Mouse (Mus musculus) CH12.LX (cell line): ENCODE measurements at regions not wholly inside any gene's neighbourhood (a gene's known extent, or its start where the extent isn't known, plus 50 kb on each side); places are given as distances from the start of the nearest gene placed in this dataset.

Experiments
- DNase-seq: peaks from one replicate; pipeline ENCODE4 v3.0.0-alpha.2; 2013; ENCODE audit errors: extremely low read depth
- H3K27ac ChIP-seq: 2 replicates; pipeline ENCODE4 v1.5.1; 2012; ENCODE audit warnings: low read depth, mild to moderate bottlenecking, control low read depth, moderate library complexity; ENCODE audit not compliant: insufficient read depth
- H3K27me3 ChIP-seq: replicated peaks from 2 replicates; pipeline ENCODE3; 2012; ENCODE audit warnings: inconsistent platforms
- H3K36me3 ChIP-seq, 2 experiments: replicated peaks in 1 of 2; 2 replicates each; pipeline versions ENCODE3 to v1.6.1; 2012; ENCODE audit warnings: inconsistent platforms in 1 of 2, low read length in 1 of 2, mild to moderate bottlenecking in 1 of 2, mixed read lengths in 1 of 2, moderate library complexity in 1 of 2; ENCODE audit not compliant: control insufficient read depth in 1 of 2, insufficient read depth in 1 of 2
- H3K4me1 ChIP-seq, 2 experiments: 2 replicates each; pipeline ENCODE4 v1.6.1; 2012; ENCODE audit warnings: inconsistent platforms in 1 of 2, moderate library complexity in 1 of 2; ENCODE audit not compliant: insufficient read depth in 2 of 2, control insufficient read depth in 1 of 2
- H3K4me2 ChIP-seq: 2 replicates; pipeline ENCODE4 v1.6.1; 2012; ENCODE audit warnings: low read depth, mild to moderate bottlenecking, control low read depth; ENCODE audit not compliant: poor library complexity, insufficient read depth, severe bottlenecking
- H3K4me3 ChIP-seq, 3 experiments: fragments of 150-350 bp in 1 of 3; sonication (generic) in 1 of 3; replicated peaks in 1 of 3; 2 replicates each; pipeline versions ENCODE3 to v1.5.1; 2011 to 2012; ENCODE audit warnings: low read depth in 2 of 3, low read length in 2 of 3, mild to moderate bottlenecking in 2 of 3, moderate library complexity in 2 of 3, control low read depth in 1 of 3, improper control_type of control experiment in 1 of 3, inconsistent platforms in 1 of 3, mixed read lengths in 1 of 3; ENCODE audit not compliant: poor library complexity in 1 of 3
- H3K79me2 ChIP-seq: replicated peaks from 2 replicates; pipeline ENCODE4 v1.6.1; 2012; ENCODE audit warnings: mild to moderate bottlenecking, moderate library complexity; ENCODE audit not compliant: control insufficient read depth, poor library complexity, insufficient read depth, severe bottlenecking; ENCODE audit errors: extremely low read depth
- H3K9ac ChIP-seq: 2 replicates; pipeline ENCODE4 v1.6.1; 2012; ENCODE audit warnings: low read depth, mild to moderate bottlenecking, control low read depth, moderate library complexity; ENCODE audit not compliant: insufficient read depth
- H3K9me3 ChIP-seq: replicated peaks from 2 replicates; pipeline ENCODE3; 2012; ENCODE audit warnings: low read length, inconsistent platforms, mixed read lengths
- CHD1 ChIP-seq: IDR thresholded peaks from 2 replicates; pipeline ENCODE4 v1.6.1; 2012; ENCODE audit warnings: low read depth, low read length, improper control_type of control experiment, inconsistent platforms
- CHD2 ChIP-seq: IDR thresholded peaks from 2 replicates; pipeline ENCODE4 v1.6.1; 2011; ENCODE audit warnings: low read length, improper control_type of control experiment
- ELF1 ChIP-seq: IDR thresholded peaks from 2 replicates; pipeline ENCODE4 v1.6.1; 2014; ENCODE audit warnings: low read depth, mild to moderate bottlenecking, inconsistent platforms, low read length, improper control_type of control experiment
- EP300 ChIP-seq: IDR thresholded peaks from 2 replicates; pipeline ENCODE4 v1.6.1; 2011; ENCODE audit warnings: low read length, improper control_type of control experiment
- ETS1 ChIP-seq: conservative IDR thresholded peaks from 2 replicates; pipeline ENCODE4 v1.6.1; 2012; ENCODE audit warnings: low read depth, mild to moderate bottlenecking, inconsistent platforms, low read length, improper control_type of control experiment, moderate library complexity
- GABPA ChIP-seq: IDR thresholded peaks from 2 replicates; pipeline ENCODE4 v1.6.1; 2012; ENCODE audit warnings: low read depth, low read length, improper control_type of control experiment, inconsistent platforms; ENCODE audit not compliant: insufficient replicate concordance
- JUN ChIP-seq: IDR thresholded peaks from 2 replicates; pipeline ENCODE4 v1.6.1; 2011; ENCODE audit warnings: low read depth, mild to moderate bottlenecking, low read length, improper control_type of control experiment, moderate library complexity; ENCODE audit not compliant: insufficient read depth
- JUND ChIP-seq: conservative IDR thresholded peaks from 2 replicates; pipeline ENCODE4 v1.6.1; 2011; ENCODE audit warnings: low read depth, low read length, improper control_type of control experiment
- MAFK ChIP-seq: IDR thresholded peaks from 2 replicates; pipeline ENCODE4 v1.6.1; 2011; ENCODE audit warnings: low read length, improper control_type of control experiment; ENCODE audit not compliant: insufficient replicate concordance
- MAX ChIP-seq: IDR thresholded peaks from 2 replicates; pipeline ENCODE4 v1.6.1; 2011; ENCODE audit warnings: low read length, improper control_type of control experiment
- MAZ ChIP-seq: IDR thresholded peaks from 2 replicates; pipeline ENCODE4 v1.6.1; 2012; ENCODE audit warnings: low read depth, mild to moderate bottlenecking, inconsistent platforms, low read length, improper control_type of control experiment, moderate library complexity
- MYC ChIP-seq: IDR thresholded peaks from 2 replicates; pipeline ENCODE4 v1.6.1; 2011; ENCODE audit warnings: low read depth, mild to moderate bottlenecking, improper control_type of control experiment, low read length
- NELFE ChIP-seq: IDR thresholded peaks from 2 replicates; pipeline ENCODE4 v1.6.1; 2011; ENCODE audit warnings: low read depth, low read length, improper control_type of control experiment
- PAX5 ChIP-seq: IDR thresholded peaks from 2 replicates; pipeline ENCODE4 v1.6.1; 2012; ENCODE audit warnings: low read length, inconsistent platforms, mixed read lengths
- POLR2AphosphoS2 ChIP-seq: IDR thresholded peaks from 2 replicates; pipeline ENCODE4 v1.6.1; 2011; ENCODE audit warnings: low read depth, low read length, improper control_type of control experiment
- RAD21 ChIP-seq: IDR thresholded peaks from 2 replicates; pipeline ENCODE4 v1.6.1; 2011; ENCODE audit warnings: low read depth, mild to moderate bottlenecking, low read length, improper control_type of control experiment, moderate library complexity
- RCOR1 ChIP-seq: conservative IDR thresholded peaks from 2 replicates; pipeline ENCODE4 v1.6.1; 2012; ENCODE audit warnings: low read depth, mild to moderate bottlenecking, inconsistent platforms, low read length, improper control_type of control experiment
- SIN3A ChIP-seq: IDR thresholded peaks from 2 replicates; pipeline ENCODE4 v1.6.1; 2012; ENCODE audit warnings: low read length, improper control_type of control experiment, inconsistent platforms
- SMC3 ChIP-seq: IDR thresholded peaks from 2 replicates; pipeline ENCODE4 v1.6.1; 2011; ENCODE audit warnings: low read depth, low read length, improper control_type of control experiment
- TBP ChIP-seq: conservative IDR thresholded peaks from 2 replicates; pipeline ENCODE4 v1.6.1; 2011; ENCODE audit warnings: low read depth, low read length, improper control_type of control experiment
- TCF12 ChIP-seq: IDR thresholded peaks from 2 replicates; pipeline ENCODE4 v1.6.1; 2014; ENCODE audit warnings: low read depth, mild to moderate bottlenecking, inconsistent platforms, low read length, improper control_type of control experiment
- UBTF ChIP-seq: IDR thresholded peaks from 2 replicates; pipeline ENCODE4 v1.6.1; 2012; ENCODE audit warnings: low read depth, mild to moderate bottlenecking, inconsistent platforms, low read length, improper control_type of control experiment, moderate library complexity
- USF1 ChIP-seq: IDR thresholded peaks from 2 replicates; pipeline ENCODE4 v1.6.1; 2014; ENCODE audit warnings: low read depth, mild to moderate bottlenecking, inconsistent platforms, low read length, improper control_type of control experiment
- USF2 ChIP-seq: conservative IDR thresholded peaks from 2 replicates; pipeline ENCODE4 v1.6.1; 2011; ENCODE audit warnings: low read depth, low read length, improper control_type of control experiment
- ZC3H11A ChIP-seq: IDR thresholded peaks from 2 replicates; pipeline ENCODE4 v1.6.1; 2012; ENCODE audit warnings: low read depth, mild to moderate bottlenecking, inconsistent platforms, low read length, improper control_type of control experiment
- ZKSCAN1 ChIP-seq: IDR thresholded peaks from 2 replicates; pipeline ENCODE4 v1.6.1; 2012; ENCODE audit warnings: low read depth, inconsistent platforms, low read length, improper control_type of control experiment, borderline replicate concordance
- ZMIZ1 ChIP-seq: IDR thresholded peaks from 2 replicates; pipeline ENCODE4 v1.6.1; 2012; ENCODE audit warnings: low read depth, mild to moderate bottlenecking, inconsistent platforms, low read length, improper control_type of control experiment
- ZNF384 ChIP-seq: IDR thresholded peaks from 2 replicates; pipeline ENCODE4 v1.6.1; 2012; ENCODE audit warnings: low read depth, low read length, improper control_type of control experiment, inconsistent platforms
- dilution Hi-C: fragments of 300-500 bp; cut with MboI; formaldehyde crosslinking; loops from 2 replicates; pipeline ENCODE4 v1.14.3; 2020; ENCODE audit warnings: low sequenced_read_pairs; ENCODE audit not compliant: extremely low pct_unique_long_range_greater_than_20kb, extremely low pct_ligation_motif_present
- in situ Hi-C: fragments of 300-500 bp; cut with MboI; formaldehyde crosslinking; loops from 3 replicates; pipeline ENCODE4 v1.14.3; 2019; ENCODE audit warnings: low sequenced_read_pairs, low pct_ligation_motif_present, low pct_unique_long_range_greater_than_20kb, mixed read lengths

DNA sequence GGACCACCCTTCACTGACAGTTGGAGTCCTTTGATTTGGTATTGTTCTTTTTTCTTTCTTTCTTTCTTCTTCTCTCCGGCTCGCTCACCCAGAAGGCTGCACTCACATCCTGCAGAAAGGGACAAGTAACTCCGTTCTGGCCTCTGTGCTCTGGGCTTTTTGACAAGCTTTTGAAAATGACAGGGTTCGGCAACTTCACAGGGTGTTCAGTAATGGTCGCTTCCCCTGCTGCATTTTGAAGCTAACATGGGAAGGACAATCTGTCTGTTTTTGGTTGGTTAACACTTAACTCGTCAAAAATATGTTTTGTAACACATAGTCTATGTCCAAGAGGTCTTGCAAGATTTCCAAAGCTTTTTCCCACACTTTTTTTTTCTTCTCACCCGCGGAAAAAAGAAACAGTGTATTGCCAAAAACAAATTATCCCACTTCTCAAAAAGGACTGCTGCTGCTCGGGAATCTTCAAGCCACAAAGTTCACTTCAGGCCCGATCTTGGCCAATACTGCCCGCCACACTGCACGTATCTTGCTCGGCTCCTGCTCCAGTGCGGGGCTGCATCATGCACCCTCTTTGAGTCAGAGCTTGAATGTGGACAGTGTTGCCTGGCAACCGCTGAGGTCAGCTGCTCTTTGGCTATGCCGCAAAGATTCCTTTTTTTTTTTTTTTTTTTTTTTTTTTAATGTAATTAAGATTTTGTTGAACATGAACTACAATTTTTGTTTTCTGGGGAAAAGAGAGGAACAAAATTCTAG is 209.4 kb upstream of the Inhba start:
- Histone ChIP-seq H3K9me3 (no peaks in the 10 kb centered on the region), H3K4me1 (no peaks in the 10 kb centered on the region), H3K36me3 (no peaks in the 10 kb centered on the region), H3K4me2 (no peak overlapping the region), H3K27ac (no peak overlapping the region), H3K27me3 (no peaks in the 10 kb centered on the region), H3K79me2 (no peaks in the 10 kb centered on the region), H3K4me3 (no peak overlapping the region), H3K9ac (no peak overlapping the region)
- in situ Hi-C loops (no loop called here), dilution Hi-C loops (no loop called here)
- DNase-seq: no peak
- no peak for TF ChIP-seq SIN3A
- no peak for TF ChIP-seq UBTF
- TF ChIP-seq RAD21: no peak
- no peak for TF ChIP-seq USF1
- no peak for TF ChIP-seq RCOR1
- no peak for TF ChIP-seq JUN
- no peak for TF ChIP-seq ZNF384
- TF ChIP-seq MAZ: no peak
- no peak for TF ChIP-seq EP300
- no peak for TF ChIP-seq TCF12
- no peak for TF ChIP-seq NELFE
- no peak for TF ChIP-seq MYC
- no peak for TF ChIP-seq ZC3H11A
- TF ChIP-seq POLR2AphosphoS2: no peak
- TF ChIP-seq ZKSCAN1: no peak
- no peak for TF ChIP-seq SMC3
- TF ChIP-seq ZMIZ1: no peak
- no peak for TF ChIP-seq ELF1
- no peak for TF ChIP-seq JUND
- TF ChIP-seq MAX: no peak

DNA sequence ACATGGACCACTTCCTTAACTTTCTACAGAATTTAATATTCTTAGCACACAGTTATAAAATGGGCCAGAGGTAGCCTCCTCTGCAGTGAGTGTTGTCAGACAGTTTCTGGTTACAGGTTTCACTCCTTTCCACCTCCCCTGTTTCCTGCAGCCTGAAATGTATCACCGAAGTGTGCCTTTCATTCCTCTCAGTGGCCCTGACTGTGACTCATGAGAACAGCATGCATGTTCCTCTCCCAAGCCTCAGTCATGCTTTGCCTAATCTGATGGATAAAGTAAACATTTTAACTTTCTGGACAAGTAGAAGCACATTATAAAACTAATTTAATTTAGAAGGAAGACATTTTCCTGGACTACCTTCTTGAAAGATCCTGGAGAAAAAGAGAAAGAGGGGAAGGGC is 207.7 kb upstream of the Inhba start:
- in situ Hi-C loops: no loop called here

More for the DNA sequence above, 207.7 kb upstream of the Inhba start:
- H3K4me1 ChIP-seq: no peaks in the 10 kb centered on the region
- no peak overlapping the region for H3K27ac ChIP-seq
- no peak for DNase-seq
- H3K79me2 ChIP-seq: no peaks in the 10 kb centered on the region
- H3K9ac ChIP-seq: no peak overlapping the region
- H3K9me3 ChIP-seq: no peaks in the 10 kb centered on the region
- dilution Hi-C loops: no loop called here
- H3K27me3 ChIP-seq: no peaks in the 10 kb centered on the region
- no peak overlapping the region for H3K4me2 ChIP-seq
- no peak for TF ChIP-seq SMC3
- no peak for TF ChIP-seq GABPA
- no peak for TF ChIP-seq MAFK
- TF ChIP-seq EP300: no peak
- TF ChIP-seq ZNF384: no peak
- TF ChIP-seq ZKSCAN1: no peak
- TF ChIP-seq RAD21: no peak
- no peak for TF ChIP-seq TBP
- no peak for TF ChIP-seq ELF1
- TF ChIP-seq CHD2: no peak
- no peak for TF ChIP-seq CHD1
- TF ChIP-seq USF2: no peak
- no peak for TF ChIP-seq ETS1
- no peak for TF ChIP-seq USF1
- TF ChIP-seq TCF12: no peak
- no peak for TF ChIP-seq ZMIZ1
- no peak for TF ChIP-seq RCOR1
- TF ChIP-seq PAX5: no peak
- no peak for TF ChIP-seq JUN
- TF ChIP-seq SIN3A: no peak
- no peak overlapping the region for H3K4me3 ChIP-seq
- no peaks in the 10 kb centered on the region for H3K36me3 ChIP-seq
